Mouse (Mus musculus): ENCODE data around the gene Pgam2. TPM values are rescaled to one million over a fixed set of nuclear protein-coding genes. Genes with fewer than 3 reads are reported as not detected.

Gene Pgam2
- polyA plus RNA-seq, 1 experiment = 79.5 TPM

GRCm38 (mm10) chr11:5840346-5840745 lies 36.8 kb upstream of the Pgam2 start:
- TF ChIP-seq POLR2A (IDR thresholded peaks at IDR 0.05; ENCODE audit: borderline replicate concordance, extremely low read depth, low read depth, low read length) (no peak), CTCF (IDR thresholded peaks at IDR 0.05; ENCODE audit: insufficient read depth, low read length) (no peak)

DNA sequence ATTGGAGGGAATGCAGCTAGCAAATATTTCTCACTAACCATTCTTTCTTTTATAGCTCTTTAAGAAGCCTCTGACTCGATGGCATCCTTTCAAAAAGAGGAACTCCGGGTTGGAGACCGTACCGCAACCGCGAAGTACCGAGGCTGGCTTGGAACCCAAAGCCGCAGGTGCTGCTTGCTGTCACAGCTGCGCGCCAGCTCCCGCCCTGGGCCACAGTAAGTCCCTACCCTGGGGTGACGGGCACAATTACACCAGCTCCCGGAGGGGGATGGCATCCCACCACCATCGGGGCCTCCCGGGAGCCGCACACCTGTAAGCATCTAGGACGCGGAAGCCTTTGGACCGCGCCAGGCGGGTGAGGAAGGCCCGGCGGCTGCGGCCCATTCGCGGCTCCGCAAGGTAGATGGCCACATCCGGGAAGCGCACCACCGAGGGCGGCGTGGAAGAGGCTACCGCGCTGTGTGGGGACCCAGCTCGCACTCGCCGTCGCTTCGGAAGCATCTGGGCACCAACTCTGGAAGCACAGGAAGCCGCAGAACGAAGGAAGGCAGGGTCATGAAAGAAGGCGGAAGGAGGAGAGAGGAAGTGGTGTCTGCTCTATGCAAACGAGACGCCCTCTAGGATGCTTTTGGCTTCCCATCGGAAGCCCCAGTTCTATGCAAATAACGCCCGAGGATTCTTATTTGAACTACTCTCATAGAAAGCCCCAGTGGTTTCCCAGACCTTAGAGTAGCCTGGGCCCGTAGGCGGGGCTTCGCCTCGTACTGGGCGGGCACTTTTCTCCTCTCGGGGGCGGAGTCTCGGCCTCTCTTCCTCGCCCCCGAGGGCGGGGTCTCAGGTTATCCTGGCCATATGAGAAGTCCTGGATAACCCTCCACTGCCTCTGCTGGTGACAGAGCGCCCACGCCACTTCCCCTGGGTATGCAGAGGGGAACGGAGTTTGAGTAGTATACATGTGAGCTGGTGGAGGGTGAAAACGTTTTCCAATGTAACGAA lies 34.0 kb upstream of the Pgam2 start, which contains the start of gene Polm:
Polm (minus strand) TSS at position 766 of the 996 bp plus-strand sequence.
- Histone ChIP-seq H3K4me3 (replicated peaks; ENCODE audit: extremely low read depth, low read depth, low read length) (peak within 1 kb of the TSS; percentile 74), H3K4me1 (ENCODE audit: control insufficient read depth, insufficient read depth, low read length) (no peaks in the 10 kb centered on the region)
- under 1% methylated on average over 63 of the region's 63 CpGs for WGBS
- TF ChIP-seq CTCF (IDR thresholded peaks at IDR 0.05; ENCODE audit: insufficient read depth, low read length) (peak; percentile 72), POLR2A (IDR thresholded peaks at IDR 0.05; ENCODE audit: borderline replicate concordance, extremely low read depth, low read depth, low read length) (peak; percentile 76; the same call in 1 of the 2 replicates)
- peak; percentile 93 for DNase-seq

More at GRCm38 (mm10) chr11:5840346-5840745, 36.8 kb upstream of the Pgam2 start:
- DNase-seq = no peak
- Histone ChIP-seq H3K4me1 (ENCODE audit: control insufficient read depth, insufficient read depth, low read length) (no peaks in the 10 kb centered on the region), H3K4me3 (replicated peaks; ENCODE audit: extremely low read depth, low read depth, low read length) (no peak overlapping the region)
- WGBS = 82% methylated on average over 7 of the region's 7 CpGs

DNA sequence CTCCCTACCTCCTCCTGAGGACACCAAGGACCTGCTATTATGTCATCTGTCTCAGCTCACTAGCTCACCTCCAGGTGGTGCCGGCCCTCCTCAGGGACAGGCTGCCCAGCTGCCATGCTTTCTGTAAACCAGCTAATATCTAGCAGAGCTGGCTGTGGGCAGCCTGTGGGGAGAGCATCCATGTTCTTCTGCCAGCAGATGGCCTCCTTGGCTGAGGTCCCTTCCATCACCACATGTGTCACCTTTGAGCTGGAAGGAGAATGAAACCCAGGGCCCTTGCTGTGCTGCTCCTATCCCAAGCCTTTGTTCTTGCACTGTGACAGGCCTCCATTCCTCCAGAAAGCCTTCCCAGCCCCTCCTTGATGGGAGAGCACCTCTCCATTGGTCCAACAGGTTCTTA lies 32.6 kb upstream of the Pgam2 start:
- no peak overlapping the region for H3K4me3 ChIP-seq (replicated peaks; ENCODE audit: extremely low read depth, low read depth, low read length)
- DNase-seq = no peak
- 57% methylated on average over 1 of the region's 1 CpGs for WGBS
- no peak for TF ChIP-seq POLR2A (IDR thresholded peaks at IDR 0.05; ENCODE audit: borderline replicate concordance, extremely low read depth, low read depth, low read length)
- TF ChIP-seq CTCF (IDR thresholded peaks at IDR 0.05; ENCODE audit: insufficient read depth, low read length) = no peak
- H3K4me1 ChIP-seq (ENCODE audit: control insufficient read depth, insufficient read depth, low read length) = no peaks in the 10 kb centered on the region

GRCm38 (mm10) chr11:5835057-5835456 lies 31.5 kb upstream of the Pgam2 start:
- no peaks in the 10 kb centered on the region for H3K4me1 ChIP-seq (ENCODE audit: control insufficient read depth, insufficient read depth, low read length)
- DNase-seq = no peak
- no peak overlapping the region for H3K4me3 ChIP-seq (replicated peaks; ENCODE audit: extremely low read depth, low read depth, low read length)
- 70% methylated on average over 7 of the region's 7 CpGs for WGBS
- no peak for TF ChIP-seq CTCF (IDR thresholded peaks at IDR 0.05; ENCODE audit: insufficient read depth, low read length)
- TF ChIP-seq POLR2A (IDR thresholded peaks at IDR 0.05; ENCODE audit: borderline replicate concordance, extremely low read depth, low read depth, low read length) = no peak

GRCm38 (mm10) chr11:5834506-5834905 lies 31.0 kb upstream of the Pgam2 start:
- no peak overlapping the region for H3K4me3 ChIP-seq (replicated peaks; ENCODE audit: extremely low read depth, low read depth, low read length)
- no peaks in the 10 kb centered on the region for H3K4me1 ChIP-seq (ENCODE audit: control insufficient read depth, insufficient read depth, low read length)
- no peak for DNase-seq
- no peak for TF ChIP-seq POLR2A (IDR thresholded peaks at IDR 0.05; ENCODE audit: borderline replicate concordance, extremely low read depth, low read depth, low read length)
- TF ChIP-seq CTCF (IDR thresholded peaks at IDR 0.05; ENCODE audit: insufficient read depth, low read length) = no peak
- WGBS = 83% methylated on average over 9 of the region's 9 CpGs

DNA sequence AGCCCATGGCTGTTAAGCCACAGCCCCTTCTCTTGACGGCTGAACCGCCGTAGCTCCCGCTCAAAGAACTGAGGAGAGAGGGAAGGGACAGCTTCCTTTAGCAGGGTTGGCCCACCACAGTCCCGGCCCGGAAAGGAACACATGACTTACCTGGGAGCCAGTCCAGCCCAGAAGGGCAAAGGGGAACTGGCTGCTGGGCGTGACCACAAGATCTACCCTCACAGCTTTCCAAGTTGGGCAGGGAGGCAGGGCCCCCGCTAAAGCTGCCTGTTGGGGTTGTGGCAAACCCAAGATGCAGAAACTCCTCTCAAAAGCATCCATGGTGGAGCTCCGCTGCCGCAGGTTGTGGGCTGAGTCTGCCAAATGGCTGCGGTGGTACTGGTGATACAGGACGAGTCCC lies 25.8 kb upstream of the Pgam2 start:
- no peak for DNase-seq
- TF ChIP-seq CTCF (IDR thresholded peaks at IDR 0.05; ENCODE audit: insufficient read depth, low read length) (no peak), POLR2A (IDR thresholded peaks at IDR 0.05; ENCODE audit: borderline replicate concordance, extremely low read depth, low read depth, low read length) (no peak)
- H3K4me3 ChIP-seq (replicated peaks; ENCODE audit: extremely low read depth, low read depth, low read length) = no peak overlapping the region
- no peaks in the 10 kb centered on the region for H3K4me1 ChIP-seq (ENCODE audit: control insufficient read depth, insufficient read depth, low read length)
- WGBS = 74% methylated on average over 12 of the region's 12 CpGs

DNA sequence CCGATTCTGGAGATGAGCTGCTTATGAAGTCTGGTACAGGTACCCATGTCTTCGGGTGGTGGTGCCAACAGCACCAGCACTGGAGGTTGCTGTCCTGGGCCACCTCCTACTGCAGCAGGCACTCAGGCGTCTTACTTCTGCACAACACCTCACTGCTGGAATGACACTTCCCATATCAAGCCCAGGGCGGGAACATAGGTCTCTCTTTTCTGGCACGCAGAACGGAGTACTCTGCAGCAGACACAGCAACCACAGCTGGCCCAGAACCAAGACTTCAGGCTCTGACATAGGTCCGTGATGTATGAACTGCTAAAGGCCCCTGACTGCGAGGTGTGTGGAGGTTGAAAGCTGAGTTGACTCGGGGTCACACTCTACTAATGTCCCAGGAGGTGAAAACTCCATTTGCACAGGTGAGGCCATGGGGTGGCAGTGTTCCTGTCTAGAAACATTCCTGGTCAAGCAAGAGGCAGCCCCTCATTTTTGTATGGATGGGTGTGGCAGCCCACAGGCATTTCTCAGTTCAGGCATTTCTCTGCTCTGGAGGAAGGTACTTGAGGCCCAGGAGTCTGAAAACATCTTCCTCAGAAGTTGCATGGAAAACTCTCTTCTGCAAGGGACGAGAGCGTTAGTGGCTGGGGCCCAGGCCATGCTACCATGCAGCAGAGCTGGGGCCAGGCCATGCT lies 25.1 kb upstream of the Pgam2 start:
- DNase-seq = no peak

DNA sequence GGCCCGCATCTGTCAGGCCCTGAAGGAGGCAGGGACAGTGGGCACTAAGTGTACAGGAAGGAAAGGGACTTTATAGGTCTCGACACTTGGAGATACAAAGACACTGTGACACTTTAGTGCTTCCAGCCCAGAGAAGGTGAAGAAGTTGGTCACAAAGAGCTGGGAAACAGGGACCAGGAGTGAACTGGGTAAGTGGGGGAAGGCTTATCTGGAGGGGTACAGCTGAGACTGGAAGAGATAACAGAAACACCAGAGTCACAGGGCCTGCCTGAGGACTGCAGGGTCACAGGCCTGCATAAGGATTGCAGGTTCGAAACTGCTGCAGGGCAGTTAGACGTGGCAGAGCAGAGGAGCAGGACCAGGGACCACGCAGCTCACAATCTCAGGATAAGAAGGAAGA lies 24.4 kb upstream of the Pgam2 start:
- WGBS = 86% methylated on average over 5 of the region's 5 CpGs
- no peak overlapping the region for H3K4me3 ChIP-seq (replicated peaks; ENCODE audit: extremely low read depth, low read depth, low read length)
- DNase-seq = no peak
- no peaks in the 10 kb centered on the region for H3K4me1 ChIP-seq (ENCODE audit: control insufficient read depth, insufficient read depth, low read length)
- TF ChIP-seq CTCF (IDR thresholded peaks at IDR 0.05; ENCODE audit: insufficient read depth, low read length) (no peak), POLR2A (IDR thresholded peaks at IDR 0.05; ENCODE audit: borderline replicate concordance, extremely low read depth, low read depth, low read length) (no peak)

More for the DNA sequence above, 25.1 kb upstream of the Pgam2 start:
- Histone ChIP-seq H3K4me1 (ENCODE audit: control insufficient read depth, insufficient read depth, low read length) (no peaks in the 10 kb centered on the region), H3K4me3 (replicated peaks; ENCODE audit: extremely low read depth, low read depth, low read length) (no peak overlapping the region)
- TF ChIP-seq POLR2A (IDR thresholded peaks at IDR 0.05; ENCODE audit: borderline replicate concordance, extremely low read depth, low read depth, low read length) (no peak), CTCF (IDR thresholded peaks at IDR 0.05; ENCODE audit: insufficient read depth, low read length) (no peak)
- WGBS = 78% methylated on average over 11 of the region's 11 CpGs

DNA sequence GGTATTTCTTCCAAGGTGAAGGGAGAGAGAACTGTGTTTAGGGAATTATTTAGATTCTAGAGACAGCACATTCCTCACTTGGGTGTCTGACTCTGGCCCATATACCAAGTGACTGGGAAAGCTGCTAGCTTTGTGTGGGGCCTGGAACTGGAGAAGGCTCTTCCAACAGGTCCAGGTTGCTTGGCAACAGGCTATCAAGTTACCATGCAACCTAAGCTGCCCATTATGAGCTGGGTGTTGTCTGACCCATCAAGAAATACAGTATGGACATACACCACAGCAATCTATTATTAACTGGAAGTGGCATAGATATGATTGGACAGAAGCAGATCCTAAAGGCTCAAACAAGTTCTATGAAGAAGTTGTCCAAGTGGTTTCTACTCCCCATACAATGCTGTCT lies 21.9 kb upstream of the Pgam2 start:
- DNase-seq = no peak
- Histone ChIP-seq H3K4me1 (ENCODE audit: control insufficient read depth, insufficient read depth, low read length) (no peaks in the 10 kb centered on the region), H3K4me3 (replicated peaks; ENCODE audit: extremely low read depth, low read depth, low read length) (no peak overlapping the region)
- TF ChIP-seq POLR2A (IDR thresholded peaks at IDR 0.05; ENCODE audit: borderline replicate concordance, extremely low read depth, low read depth, low read length) = no peak
- no peak for TF ChIP-seq CTCF (IDR thresholded peaks at IDR 0.05; ENCODE audit: insufficient read depth, low read length)
